Comparison of ENCODE assay signal across 9 mouse cellular contexts in the genomic region with DNA sequence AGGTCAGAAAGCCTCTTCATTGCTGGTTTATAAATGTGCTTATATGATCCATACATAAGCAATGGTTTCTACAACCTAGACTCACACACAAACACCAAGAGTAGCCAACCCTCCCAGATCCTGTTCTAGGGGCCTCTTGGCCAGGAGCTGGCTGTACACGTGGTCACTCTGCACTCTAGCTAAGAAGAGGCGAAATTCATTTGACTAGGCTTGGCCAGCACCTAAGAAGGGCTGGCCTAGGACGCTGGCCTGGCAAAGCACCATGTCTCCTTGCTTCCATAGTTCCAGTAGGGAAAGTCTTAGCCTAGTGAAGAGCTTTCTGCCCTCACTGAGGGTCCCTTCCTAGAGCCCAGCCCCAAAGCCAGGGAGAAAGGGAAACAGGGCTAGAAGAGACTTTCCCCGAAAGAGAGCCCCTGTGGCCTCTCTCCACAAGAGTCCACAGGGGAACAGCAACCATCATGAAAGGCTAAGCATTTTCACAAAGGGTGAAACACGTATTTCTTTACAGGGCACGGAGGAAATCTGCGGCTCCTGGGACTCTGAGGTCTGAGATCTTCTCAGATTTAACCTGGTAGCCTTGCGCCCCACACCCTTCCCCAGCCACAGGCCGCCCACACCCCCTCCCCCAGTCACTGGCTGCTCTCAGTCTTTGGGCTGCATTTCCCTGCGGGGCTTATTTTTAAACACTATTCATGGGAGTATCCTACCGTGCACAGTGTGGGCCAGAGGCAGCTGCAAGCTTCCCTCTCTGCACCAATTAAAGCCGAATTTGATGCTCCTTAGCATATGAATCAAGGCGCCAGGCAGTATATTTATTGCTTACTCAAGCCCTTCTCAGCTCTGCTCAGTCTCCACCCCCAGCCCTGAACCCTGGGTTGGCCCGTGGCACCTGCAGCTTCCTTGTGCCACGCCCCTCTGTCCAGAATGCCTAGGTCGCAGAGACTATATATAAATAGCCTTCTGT.
DNase-seq lines count a peak whose midpoint lies in the region; ATAC-seq and TF ChIP-seq lines count a peak whose summit lies in the region.
"Had no signal": no experiment of that assay in that cellular context is flagged by ENCODE, and none has a peak within 500 bp of the region (broad histone marks: within the 10 kb centered on the region; RNA-seq: fewer than 3 reads in every experiment).

No protein-coding gene starts in this region.

- in situ Hi-C loops in Patski (cut with MboI; ENCODE audit: low pct_unique_long_range_greater_than_20kb) = no loop called here

- DNase-seq in heart, postnatal 25 days (ENCODE audit: low spot score) = no peak
- DNase-seq in Patski (ENCODE audit: low read depth, low spot score) = no peak
- DNase-seq in frontal cortex, postnatal 36 days (ENCODE audit: low spot score in 2 of 2) = peak; percentile 47 to 67
- peak; percentile 51 to 71 for DNase-seq in kidney, postnatal 4 days
- DNase-seq in spleen, adult 18-20 months = no peak
- no peak for DNase-seq in layer of hippocampus, adult 9-10 months (ENCODE audit: low spot score)

- peaks cover 45% of the 10 kb centered on the region for H3K4me1 ChIP-seq in heart, embryonic 13.5 days
- H3K4me1 ChIP-seq in olfactory bulb, adult 2 months (ENCODE audit: control insufficient read depth, insufficient read depth, low read length) = peaks cover 29% of the 10 kb centered on the region
- H3K4me1 ChIP-seq: megakaryocyte, embryonic 14.5 days had no signal

- WGBS in heart, embryonic 13.5 days = 18% methylated on average over 16 of the region's 16 CpGs
- WGBS in olfactory bulb, adult 2 months = 11% methylated on average over 16 of the region's 16 CpGs

- CTCF ChIA-PET in Patski (lab: Charles Lee) = interaction anchor here (0.8 to 1.8 kb wide), 3 partner anchors 14 to 76 kb away, joined by 3 to 5 read pairs (median 3); no protein-coding TSS in a partner anchor

- intact Hi-C loops in heart, postnatal 25 days (cut with DNase I) = no loop called here

- no peak for ATAC-seq in heart, embryonic 13.5 days (ENCODE audit: extremely low read depth, insufficient number of reproducible peaks, low FRiP score, low TSS enrichment)
- ATAC-seq in Patski = peak; percentile 44

- no peaks in the 10 kb centered on the region for H3K36me3 ChIP-seq in heart, embryonic 13.5 days

- H3K4me2 ChIP-seq in heart, embryonic 13.5 days = peak overlapping the region; percentile 56

- H3K27ac ChIP-seq in heart, embryonic 13.5 days (replicated peaks) = peak overlapping the region; percentile 16
- peak overlapping the region; percentile 91 for H3K27ac ChIP-seq in olfactory bulb, adult 2 months (ENCODE audit: insufficient read depth, low read depth, low read length)

- no peaks in the 10 kb centered on the region for H3K9me3 ChIP-seq in heart, embryonic 13.5 days

- TF ChIP-seq CTCF in Patski (IDR thresholded peaks at IDR 0.05) = no peak
- no peak for TF ChIP-seq CTCF in olfactory bulb, adult 2 months (IDR thresholded peaks at IDR 0.05; ENCODE audit: insufficient read depth, low read depth, low read length)

- peak overlapping the region; percentile 20 for H3K4me3 ChIP-seq in heart, embryonic 13.5 days
- peak overlapping the region; percentile 2; the same call in 1 of the 2 replicates for H3K4me3 ChIP-seq in olfactory bulb, adult 2 months (ENCODE audit: insufficient read depth, low read depth, low read length)
- H3K4me3 ChIP-seq: megakaryocyte, embryonic 14.5 days had no signal

- TF ChIP-seq POLR2A in olfactory bulb, adult 2 months (IDR thresholded peaks at IDR 0.05; ENCODE audit: insufficient read depth, low read depth, low read length) = no peak

- POLR2A ChIA-PET in Patski (lab: Charles Lee) = interaction anchor here (0.9 to 1.3 kb wide), 3 partner anchors 9 to 91 kb away, joined by 4 to 8 read pairs (median 4); no protein-coding TSS in a partner anchor

- H3K9ac ChIP-seq in heart, embryonic 13.5 days = peak overlapping the region; percentile 42

- no peaks in the 10 kb centered on the region for H3K27me3 ChIP-seq in heart, embryonic 13.5 days (replicated peaks)
- no peaks in the 10 kb centered on the region for H3K27me3 ChIP-seq in Patski

Comparison
In these comparisons a context has a peak if more than half of its experiments do, and no peak if none do; other contexts are left out.
1. DNase-seq: peak in frontal cortex, postnatal 36 days (2 of 2) and kidney, postnatal 4 days (2 of 2); none in heart, postnatal 25 days (single experiment), Patski (single experiment), spleen, adult 18-20 months (0 of 2) and layer of hippocampus, adult 9-10 months (single experiment).